Mouse (Mus musculus) brain, embryonic 18.5 days (tissue): Measurements from ENCODE around the gene Ilkap.

Experiments used
- DNase-seq: peaks from one replicate; pipeline ENCODE4 v3.0.0-alpha.2; 2012; ENCODE audit warnings: low read depth, low spot score

Gene Ilkap

DNA sequence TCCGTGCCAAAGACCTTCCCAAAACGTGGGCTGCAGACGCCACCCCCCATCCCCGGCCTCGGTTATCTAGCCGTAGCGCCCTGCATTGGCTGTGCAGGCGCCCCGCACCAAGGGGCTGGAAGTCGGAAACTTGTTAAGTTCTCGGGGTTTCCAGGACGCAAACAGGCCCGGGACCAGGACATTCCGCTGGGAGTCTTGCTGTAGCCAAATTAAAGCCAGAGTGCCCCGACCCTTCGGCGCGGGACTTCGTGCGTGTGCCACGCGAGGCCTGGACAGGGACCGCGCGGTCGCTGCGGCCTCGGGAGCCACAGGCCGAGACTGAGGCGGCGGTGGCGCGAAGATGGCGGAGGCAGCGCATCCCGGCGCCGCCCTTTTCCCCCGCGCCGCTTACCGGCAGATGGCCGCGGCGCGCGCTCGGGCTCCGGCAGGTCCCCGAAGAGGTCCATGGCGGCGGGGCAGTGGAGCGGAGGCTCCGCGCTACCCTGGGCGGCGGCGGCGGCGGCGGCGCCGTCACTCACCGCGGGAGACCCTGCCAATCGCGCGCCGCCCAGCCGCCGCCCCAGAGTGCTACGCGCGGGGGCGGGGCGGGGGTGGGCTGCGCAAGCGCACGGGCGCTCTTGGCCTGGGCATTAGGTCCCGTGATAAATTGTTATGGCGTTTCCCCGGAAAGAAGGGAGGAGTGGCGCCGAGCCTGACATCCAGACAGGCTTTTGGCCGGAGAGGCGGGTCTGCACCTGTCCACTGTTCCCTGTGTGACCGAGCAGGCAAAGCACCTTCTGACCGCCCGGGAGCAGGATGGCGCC is at the start of gene Ilkap:
TSS of gene Ilkap (minus strand) at position 556 of the 803 bp plus-strand sequence.
- peak; percentile 64 for DNase-seq

DNA sequence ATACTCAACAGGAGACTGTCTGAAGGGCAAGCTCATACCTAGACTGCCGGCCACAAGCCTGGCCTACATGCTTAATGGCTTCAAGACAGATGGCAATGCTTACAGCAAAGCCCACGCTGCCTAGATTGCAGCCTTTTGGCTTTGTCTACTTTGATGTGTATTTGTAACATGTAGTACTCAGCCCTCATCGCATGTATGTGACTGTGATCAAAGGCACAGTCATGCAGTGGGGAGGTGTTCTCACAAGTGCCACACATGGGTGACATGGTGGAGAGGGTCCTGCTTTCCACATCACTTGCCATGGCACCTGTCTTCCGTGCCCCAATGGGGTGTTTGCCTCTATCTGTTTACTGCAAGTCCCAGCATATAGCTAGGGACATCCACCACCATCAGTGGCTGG is 47.9 kb upstream of the Ilkap start:
- DNase-seq: no peak

DNA sequence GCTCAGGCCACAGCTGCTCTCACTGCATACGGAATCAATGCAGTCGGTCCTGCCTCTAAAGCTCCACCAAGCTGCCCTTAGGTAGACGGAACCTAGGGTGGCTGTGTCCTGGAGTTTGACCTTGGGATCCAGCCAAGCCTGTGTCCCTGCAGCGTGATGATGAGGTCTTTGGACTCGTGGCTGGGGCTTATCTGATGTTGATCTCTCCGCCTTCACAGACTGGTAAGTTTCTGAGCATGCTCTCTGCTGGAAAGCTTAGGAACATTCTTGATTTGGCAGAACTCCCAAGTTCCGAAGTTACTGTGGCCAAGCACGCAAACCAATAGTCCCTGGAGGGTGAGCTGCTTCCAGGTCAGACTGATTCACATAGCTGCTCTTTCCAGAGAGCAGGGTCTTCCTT is 47.4 kb upstream of the Ilkap start:
- DNase-seq: no peak

DNA sequence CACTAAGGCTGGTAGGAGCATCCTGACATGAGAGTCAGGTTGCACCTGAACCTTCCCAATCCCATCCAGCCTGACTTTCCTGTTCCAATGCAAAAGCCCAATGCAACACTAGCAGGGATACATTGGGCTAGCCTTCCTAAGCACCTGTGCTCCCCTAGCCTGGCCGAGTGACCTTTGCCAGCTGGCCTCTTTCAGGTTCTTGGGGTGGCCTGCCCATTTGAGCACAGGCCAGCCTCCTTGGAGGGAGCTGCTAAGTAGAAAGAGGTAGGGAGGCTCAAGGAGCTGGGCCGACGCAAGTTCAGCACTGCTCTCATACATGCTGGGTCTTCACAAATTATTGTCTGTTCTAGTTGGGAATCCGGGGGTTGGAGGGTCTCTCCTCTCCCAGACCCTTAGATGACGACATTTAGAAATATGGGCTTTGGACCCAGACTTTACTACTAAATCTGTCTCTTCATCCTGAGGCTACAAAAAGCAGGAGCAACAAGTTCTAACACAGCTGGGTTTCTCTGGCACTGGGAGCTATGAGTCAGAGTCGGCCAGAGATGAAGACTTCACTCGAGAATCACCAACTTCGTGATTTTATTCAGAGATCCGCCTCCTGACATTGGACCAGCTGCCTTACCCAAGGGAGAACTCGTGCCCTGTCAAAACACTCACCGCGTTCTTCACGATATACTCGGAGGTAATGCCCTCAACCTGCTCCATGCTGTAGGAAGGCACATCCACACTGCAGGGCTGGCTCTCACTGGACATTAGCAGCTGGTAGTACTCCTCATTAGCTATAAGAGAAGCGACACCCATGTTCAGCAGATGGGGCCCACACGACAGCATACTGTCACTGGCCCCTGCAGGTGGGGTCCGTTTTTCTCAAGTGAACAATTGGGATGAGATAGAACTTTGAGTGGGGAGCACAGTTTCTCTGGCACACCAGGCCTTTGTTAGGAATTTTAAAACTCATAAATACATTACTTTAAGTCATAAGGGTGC is 46.5 kb upstream of the Ilkap start:
- no peak for DNase-seq

DNA sequence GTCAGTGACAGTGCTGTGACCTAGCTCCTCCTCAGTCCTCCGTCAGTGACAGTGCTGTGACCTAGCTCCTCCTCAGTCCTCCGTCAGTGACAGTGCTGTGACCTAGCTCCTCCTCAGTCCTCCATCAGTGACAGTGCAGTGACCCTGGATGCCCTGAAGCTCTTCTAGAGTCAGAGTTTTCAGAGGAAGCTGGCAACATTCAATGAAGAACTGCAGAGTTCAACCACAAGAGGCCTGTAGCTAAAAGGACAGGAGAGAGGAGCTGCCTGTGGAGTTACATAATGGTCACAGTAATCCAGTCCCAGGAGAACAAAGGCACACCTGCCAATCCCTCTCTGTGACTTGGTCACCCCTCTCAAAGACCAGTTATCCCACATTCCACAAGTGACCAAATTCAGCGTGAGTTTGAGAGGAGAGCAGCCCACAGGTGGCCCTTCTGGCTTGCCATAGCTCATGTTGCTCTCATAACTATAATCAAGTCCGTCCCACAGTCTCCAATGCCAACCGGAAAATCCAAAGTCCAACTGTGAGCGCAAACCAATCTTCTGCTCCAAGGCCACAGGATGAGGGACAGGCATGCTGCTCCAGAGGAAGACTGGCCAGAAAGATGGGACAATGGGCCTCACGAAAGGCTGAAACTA is 43.9 kb upstream of the Ilkap start:
- no peak for DNase-seq

DNA sequence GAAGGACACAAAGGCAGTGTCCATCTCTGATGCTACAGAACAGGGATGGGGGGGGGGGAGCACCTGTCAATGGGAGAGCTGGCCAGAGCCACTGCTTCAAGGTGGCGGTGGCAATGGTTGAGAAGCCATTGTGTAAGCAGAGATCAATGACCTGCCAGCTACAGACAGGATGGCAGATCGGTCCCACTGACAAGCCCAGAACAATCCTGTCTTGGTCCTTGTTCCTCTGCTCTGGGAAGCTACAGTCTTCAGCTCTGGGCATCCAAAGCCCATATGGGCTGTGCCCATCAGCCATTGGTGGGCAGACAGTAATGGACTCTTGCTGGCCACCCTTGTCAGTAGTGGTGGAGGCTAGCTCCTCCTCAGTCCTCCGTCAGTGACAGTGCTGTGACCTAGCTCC is 43.2 kb upstream of the Ilkap start:
- DNase-seq: no peak

DNA sequence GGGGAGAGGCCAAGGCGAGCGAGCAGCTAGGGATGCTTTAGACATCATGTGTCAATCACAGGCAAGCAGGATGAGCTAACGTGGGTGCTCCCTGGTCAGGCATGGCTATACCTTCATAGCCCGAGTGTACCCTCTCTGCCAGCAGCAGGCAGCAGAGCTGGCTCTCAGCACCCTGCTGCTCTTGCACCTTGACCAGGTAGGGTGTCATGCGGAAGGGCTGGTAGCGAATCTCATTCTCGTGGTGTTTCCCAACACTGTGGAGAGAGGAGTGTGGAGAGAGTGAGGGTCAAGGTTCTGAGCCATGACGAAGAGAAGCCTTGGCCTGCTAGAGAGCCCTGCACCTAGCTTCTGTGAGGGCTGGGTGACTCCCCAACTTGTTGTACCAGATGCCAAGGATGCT is 41.2 kb upstream of the Ilkap start:
- no peak for DNase-seq

DNA sequence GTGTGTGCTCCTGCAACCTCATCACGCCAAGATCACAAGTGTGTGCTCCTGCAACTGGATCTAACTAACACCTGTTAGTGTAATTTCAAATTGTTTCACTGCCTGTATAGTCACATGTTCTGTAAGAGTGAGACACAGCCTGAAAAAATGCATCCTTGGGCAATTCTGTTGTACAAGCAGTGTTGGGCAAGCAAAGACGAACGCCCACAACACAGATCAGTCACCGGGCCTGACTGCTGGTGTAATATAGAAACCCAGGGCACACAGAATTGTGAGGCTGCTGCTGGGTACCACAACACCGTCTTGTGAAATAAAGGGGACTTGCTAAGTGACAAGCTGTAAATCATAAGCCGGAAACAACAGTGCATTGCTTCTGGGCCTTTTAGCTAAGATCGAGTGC is 39.0 kb upstream of the Ilkap start:
- DNase-seq: no peak

DNA sequence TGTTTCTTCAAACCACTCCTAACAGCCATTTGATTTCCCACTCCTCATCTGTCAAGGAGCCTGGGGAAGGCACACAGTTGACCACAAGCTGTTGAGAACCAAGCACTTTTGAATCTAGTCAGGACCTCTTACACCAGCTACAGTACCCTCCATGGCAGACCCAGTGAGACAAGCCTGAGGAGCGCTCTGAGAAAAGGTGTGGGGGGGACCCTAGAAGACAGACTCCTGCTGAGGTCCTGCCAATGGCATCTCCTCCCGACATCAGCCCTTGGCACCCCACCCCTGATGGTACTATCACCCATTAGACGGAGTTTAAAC is 38.4 kb upstream of the Ilkap start:
- no peak for DNase-seq

DNA sequence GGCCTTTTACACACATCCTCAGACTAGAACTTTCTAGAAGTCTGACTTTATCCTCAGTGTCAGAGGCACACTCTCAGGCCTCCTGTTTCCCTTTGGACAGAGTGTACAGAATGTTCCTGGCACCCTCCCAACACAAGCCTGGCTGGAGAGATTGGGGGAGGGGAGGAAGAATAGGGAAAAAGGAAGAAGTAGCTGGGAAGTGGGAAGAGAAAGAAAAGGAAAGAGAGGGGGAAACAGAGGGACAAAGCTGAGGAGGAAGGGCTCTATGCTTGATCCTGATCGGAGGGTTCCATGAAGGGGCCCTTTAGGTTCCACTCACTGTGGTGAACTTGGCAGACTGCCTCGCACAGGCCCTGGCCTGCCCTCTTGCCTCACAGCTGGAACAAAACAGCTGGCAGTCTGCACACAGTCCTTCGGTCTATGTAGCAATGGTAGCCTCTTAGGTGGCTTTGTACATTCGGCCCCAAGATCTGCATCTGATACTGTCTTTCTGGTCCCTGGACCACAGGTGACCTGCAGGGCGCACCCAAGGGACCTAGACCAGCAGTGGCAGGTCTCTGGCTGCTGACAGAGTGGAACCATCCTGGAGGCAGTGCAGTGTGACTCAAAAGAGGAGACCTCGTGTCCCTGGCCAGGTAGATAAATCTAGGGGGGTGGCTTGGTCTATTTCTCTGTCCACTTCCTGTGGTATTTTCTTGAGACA is 37.9 kb upstream of the Ilkap start:
- no peak for DNase-seq

DNA sequence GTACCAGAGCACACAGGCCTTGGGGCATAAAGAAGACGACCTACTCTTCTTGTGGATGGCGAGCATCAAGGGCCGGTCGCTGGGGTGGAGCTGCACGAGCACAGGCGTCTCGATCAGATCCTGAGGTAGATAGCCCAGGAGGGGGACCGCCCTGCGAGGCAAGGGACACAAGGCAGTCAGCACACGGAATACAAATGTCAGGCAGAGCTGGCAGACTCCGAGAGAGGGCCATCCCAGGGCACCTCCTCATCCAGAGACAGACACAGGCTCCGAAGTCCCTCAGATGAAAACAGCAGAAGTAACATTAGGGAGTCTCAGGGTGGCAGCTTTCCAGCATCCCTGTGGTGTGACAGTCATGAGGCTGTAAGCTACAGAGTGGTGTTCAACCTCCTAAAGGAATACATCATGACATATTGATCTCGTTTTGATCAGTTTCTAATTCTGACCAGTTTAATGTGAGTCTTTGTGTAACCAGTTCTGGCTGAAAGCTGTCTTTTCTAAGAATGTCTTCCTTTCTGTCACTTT is 37.1 kb upstream of the Ilkap start:
- DNase-seq: no peak

DNA sequence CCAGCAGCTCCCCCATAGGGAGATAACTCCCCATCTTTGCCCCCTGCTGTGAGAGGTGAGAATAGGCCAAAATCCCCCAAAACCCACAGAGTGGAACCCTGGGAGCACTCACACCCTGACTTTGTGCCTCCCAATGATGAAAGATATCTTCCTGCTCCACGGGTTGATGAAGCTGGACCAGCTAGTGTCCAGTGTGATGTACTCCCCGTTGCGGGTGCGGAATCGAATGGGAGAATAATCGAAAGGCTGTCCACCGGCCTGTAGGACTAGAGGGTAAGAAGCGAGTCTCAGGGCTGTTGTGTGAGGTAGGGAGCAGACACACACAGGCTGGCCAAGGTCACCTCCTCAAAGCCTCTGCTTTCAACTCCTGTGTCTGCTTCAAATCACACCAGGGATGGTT is 36.3 kb upstream of the Ilkap start:
- DNase-seq: no peak

DNA sequence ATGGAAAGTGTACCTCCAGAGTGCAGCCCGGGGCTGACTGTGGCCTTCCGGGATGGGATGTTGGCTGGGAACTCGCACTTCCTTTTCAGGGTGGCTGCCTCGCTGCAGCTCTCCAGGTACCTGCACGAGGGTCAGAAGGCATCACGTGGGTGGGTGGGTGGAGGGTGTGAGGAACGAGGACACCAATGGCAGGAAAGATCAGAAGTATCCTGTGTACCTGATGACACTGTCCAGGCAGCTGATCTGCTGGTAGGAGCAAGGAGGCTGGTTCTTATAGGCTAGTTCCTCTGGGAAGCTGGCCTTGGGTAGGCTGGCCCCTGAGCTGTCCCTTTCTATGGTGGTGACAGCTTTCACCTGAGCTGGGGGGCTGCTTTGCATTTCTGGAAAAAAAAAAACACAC is 32.1 kb upstream of the Ilkap start:
- DNase-seq: no peak

DNA sequence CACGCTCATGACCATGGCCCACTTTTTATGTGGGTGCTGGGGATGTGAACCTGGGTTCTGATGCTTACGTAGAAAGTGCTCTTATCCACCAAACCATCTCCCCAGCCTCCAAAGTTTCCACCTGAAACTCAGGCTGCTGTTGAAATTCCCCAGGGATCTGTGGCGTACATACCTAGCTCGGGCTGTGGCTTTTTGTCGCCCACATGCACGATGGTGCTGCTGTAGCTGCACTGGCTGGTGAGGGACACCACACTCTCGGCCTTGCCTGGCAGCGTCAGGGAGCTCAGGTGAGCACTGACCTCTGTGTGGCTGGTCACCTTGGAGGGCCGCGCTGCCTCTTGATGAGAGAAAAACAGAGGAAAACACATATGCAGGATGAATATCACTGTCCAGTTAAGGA is 30.6 kb upstream of the Ilkap start:
- DNase-seq: no peak

DNA sequence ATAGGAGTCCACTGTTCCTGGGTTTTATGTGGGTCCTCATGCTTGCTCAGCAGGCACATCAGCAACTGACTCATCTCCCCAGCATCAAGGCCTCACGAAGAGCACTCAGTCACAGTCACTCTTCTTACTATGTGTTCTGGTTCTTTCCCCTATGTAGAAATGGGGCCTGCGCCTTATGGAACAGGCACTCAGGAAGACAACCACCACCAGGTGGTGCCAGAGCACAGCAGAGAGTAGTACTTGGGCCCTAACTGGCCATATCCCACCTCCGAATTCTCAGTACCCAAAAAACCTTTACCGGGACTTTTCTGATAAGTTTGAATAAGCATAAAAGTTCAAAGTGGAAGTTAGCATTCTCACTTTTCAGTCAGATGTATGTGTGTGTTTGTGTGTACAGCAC is 30.0 kb upstream of the Ilkap start:
- DNase-seq: peak; percentile 40

DNA sequence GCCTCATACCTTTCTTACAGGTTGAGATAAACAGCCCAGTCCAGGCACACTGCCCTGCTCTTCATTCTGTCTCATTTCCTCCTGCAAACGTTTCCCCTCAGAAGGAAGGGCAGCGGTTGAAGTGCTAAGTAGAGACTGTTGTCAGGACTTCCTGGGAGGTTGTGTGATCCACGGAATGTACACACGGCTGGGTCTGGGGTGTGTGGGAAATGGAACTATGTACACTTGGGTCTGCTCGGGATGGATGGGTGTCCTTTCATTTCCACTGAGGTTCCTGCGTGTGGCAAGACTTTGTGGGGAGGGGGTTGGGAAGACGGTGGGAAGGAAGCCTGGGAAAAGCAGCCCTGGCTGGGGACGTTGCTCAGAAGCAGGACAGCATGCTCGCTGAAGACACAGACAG is 27.8 kb upstream of the Ilkap start:
- no peak for DNase-seq

DNA sequence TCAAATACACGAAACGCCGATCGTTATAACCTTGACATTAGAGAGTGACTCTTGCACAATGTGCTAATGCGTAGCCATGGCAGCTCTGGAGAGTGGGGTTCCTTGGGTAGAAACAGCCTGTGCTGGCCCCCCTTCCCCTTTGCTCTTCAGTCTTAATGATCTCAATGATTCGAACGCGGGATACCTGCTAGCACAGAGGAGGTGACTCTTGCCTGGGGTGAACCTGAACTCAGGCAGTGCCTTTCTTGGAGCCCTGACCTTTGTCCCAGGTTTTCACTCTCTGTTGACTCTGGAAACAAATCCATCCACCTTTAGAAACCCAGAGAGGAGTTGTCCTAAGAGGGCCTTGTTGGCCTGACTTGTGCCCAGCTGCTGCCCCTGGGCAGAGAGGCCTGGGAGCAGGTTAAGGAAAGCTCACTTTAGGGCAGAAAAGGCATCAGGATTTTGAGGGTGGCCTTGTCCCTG is 22.0 kb upstream of the Ilkap start:
- no peak for DNase-seq

DNA sequence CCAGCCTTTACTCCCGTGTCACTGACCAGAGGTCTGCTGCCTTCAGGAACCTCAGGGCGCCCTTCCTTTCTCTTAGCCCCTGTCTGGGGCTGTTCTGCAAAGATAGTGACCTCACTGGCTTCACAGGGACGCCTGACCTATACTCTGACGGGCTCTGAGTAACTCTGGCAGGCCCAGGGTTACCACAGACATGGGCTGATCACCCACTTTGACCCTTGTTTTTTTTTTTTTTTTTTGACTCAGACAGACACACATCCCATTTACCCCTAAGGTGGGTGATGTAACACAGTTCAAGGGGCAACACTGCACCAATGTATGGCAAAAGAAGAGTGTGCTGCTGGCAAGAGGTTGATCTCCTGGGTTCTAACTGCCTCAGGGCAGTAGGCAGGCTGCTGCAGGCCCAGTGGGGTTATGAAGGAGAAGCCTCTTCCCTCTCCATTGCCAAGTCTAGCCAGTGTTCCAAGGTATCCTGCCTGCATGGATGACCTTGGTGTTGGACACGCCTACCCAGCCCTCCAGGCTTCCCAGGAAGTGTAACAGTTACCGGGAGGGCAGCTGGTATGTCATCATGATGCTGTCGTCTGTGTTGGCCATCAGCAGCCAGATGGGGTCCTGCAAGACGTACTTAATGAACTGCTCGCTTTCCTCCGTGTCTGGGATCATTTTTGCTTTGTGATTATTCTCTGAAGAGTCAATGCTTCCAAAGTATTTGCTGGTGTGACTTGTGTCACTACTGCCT is 21.4 kb upstream of the Ilkap start:
- DNase-seq: no peak

DNA sequence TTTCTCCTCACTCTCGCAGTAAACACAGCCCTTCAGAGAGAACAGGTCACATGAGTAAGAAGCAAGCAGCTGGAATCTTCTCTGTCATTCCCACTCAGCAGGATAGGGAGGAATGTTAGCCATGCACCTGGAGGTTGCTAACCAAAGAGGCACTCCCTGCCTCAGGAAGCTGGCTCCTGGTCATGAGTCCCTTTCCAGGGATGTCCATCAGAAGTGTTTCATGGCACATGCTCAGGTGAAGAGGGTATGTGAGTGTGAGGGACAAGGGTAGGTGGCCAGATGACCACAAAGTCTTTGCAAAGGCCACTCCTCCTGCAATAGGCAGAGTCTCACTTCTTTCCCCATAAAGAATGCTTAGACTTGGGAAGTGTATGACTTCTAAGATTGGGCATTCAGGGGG is 19.4 kb upstream of the Ilkap start:
- no peak for DNase-seq

DNA sequence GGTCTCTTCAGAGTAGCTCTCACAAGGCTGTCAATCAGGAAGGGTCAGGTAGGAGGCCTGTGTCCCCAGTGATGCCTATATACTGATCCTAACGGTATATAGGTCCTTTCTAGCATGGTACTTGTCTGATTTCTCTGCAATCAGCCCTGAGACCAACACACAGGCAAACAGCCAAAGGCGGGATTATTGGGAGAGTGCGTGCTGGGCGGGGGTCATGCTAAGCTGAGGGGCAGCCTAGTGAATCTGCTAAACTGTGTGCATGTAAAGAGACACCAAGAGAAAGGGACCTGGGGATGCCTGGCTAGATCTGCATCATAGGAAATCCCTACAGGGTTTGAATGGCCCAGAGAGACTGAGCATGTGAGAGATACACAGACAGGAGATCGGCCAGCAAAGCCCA is 16.7 kb upstream of the Ilkap start:
- no peak for DNase-seq

DNA sequence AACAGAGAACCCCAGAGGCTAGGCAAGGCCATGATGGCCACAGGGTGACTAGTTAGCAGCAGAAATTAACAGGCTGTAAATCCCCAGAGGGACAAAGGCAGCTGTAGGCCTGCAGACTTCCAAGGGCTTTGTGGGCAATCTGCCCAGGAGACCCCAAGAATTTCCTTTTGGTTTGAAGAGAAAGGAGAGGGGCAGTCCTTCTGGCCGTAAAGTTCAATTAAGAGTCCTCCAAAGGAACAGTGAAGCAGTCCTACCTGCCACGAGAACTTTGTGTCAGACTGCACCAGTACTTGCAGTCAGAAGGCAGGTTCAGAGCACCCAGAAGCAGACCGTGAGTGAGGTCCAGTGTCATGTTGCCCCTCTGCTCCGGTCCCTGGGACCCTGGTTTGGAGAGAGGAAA is 16.3 kb upstream of the Ilkap start:
- DNase-seq: peak; percentile 20
